Mouse (Mus musculus) limb, embryonic 11.5 days (tissue): ENCODE measurements around the gene Tent2. TPM values are rescaled to one million over a fixed set of nuclear protein-coding genes. Genes with fewer than 3 reads are reported as not detected.

Experiments
- ATAC-seq: fragments of 200-750 bp; cut with Nextera tagmentation; 2 replicates; pipeline ENCODE4 v1.8.0; 2017; ENCODE audit warnings: low read depth; ENCODE audit not compliant: insufficient number of reproducible peaks, low FRiP score, low TSS enrichment
- DNase-seq: peaks from one replicate; pipeline ENCODE4 v3.0.0-alpha.2; 2015; ENCODE audit warnings: low spot score
- H3K27ac ChIP-seq: fragments of 300-500 bp; sonication (generic); replicated peaks from 2 replicates; pipeline ENCODE4 v1.5.1; 2014; ENCODE audit warnings: low read depth, mild to moderate bottlenecking, low read length
- H3K27me3 ChIP-seq: fragments of 300-500 bp; sonication (generic); 2 replicates; pipeline ENCODE4 v1.6.1; 2014; ENCODE audit warnings: mild to moderate bottlenecking, low read length, mixed read lengths; ENCODE audit not compliant: control insufficient read depth, insufficient read depth
- H3K36me3 ChIP-seq: fragments of 300-500 bp; sonication (generic); 2 replicates; pipeline ENCODE4 v1.6.1; 2014; ENCODE audit warnings: mild to moderate bottlenecking, low read length, moderate library complexity, mixed read lengths; ENCODE audit not compliant: control insufficient read depth, insufficient read depth
- H3K4me1 ChIP-seq: fragments of 300-500 bp; sonication (generic); 2 replicates; pipeline ENCODE4 v1.6.1; 2014; ENCODE audit warnings: low read length, mixed read lengths; ENCODE audit not compliant: control insufficient read depth, insufficient read depth
- H3K4me2 ChIP-seq: fragments of 300-500 bp; sonication (generic); 2 replicates; pipeline ENCODE4 v1.6.1; 2014; ENCODE audit warnings: low read depth, mild to moderate bottlenecking, moderate library complexity; ENCODE audit not compliant: severe bottlenecking
- H3K4me3 ChIP-seq: fragments of 300-500 bp; sonication (generic); 2 replicates; pipeline ENCODE4 v1.5.1; 2014; ENCODE audit warnings: low read depth, low read length
- H3K9ac ChIP-seq: fragments of 300-500 bp; sonication (generic); 2 replicates; pipeline ENCODE4 v1.6.1; 2014; ENCODE audit warnings: mild to moderate bottlenecking, low read length
- H3K9me3 ChIP-seq: fragments of 300-500 bp; sonication (generic); 2 replicates; pipeline ENCODE4 v1.6.1; 2016; ENCODE audit warnings: low read length; ENCODE audit not compliant: control insufficient read depth
- WGBS: fragments of 180-500 bp; shearing (Covaris S2); extraction: QIAGEN DNeasy Blood & Tissue Kit; methylation state at CpG from one replicate; pipeline ENCODE4 v1.1.7; 2014; 5-methylcytosine and 5-hydroxymethylcytosine counted together
- polyA plus RNA-seq: library from polyadenylated mRNA; unstranded; fragments of >200 nt; fragmentation: Nextera tagmentation; extraction: Ambion mirVana; gene quantifications from 2 replicates; pipeline ENCODE4 v1.2.1, GENCODE M21; 2014

The Tent2 gene
- polyA plus RNA-seq, 1 experiment from 2014 or later = 90.3 TPM

DNA sequence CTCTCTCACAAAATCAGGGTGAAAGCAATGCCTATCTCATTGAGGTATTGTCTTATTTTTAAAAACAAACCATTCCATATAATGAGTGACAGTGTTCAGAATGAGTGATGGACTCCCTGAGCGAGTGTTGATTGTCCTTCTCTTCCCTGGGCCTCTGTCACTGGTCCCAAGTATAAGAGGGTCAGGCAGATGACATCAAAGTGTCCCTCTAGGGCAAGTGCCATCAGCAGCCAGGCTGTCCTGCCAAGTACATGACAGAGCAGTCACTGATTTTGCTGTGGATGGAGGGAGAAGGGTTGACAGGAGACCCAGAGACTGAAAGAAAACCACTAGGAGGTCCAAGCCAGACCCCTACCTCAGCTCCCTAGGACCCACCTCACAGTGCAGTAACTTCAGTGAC, 55.9 kb downstream of the Tent2 start:
- Histone ChIP-seq H3K9ac (no peak overlapping the region), H3K27ac (no peak overlapping the region), H3K36me3 (no peaks in the 10 kb centered on the region), H3K4me2 (no peak overlapping the region), H3K4me3 (no peak overlapping the region), H3K9me3 (no peaks in the 10 kb centered on the region), H3K27me3 (no peaks in the 10 kb centered on the region), H3K4me1 (no peaks in the 10 kb centered on the region)
- DNase-seq (no peak), ATAC-seq (no peak)
- WGBS = 88% methylated on average over 1 of the region's 1 CpGs

- H3K27ac ChIP-seq = no peak overlapping the region
- no peaks in the 10 kb centered on the region for H3K36me3 ChIP-seq
- H3K9ac ChIP-seq = no peak overlapping the region
- 85% methylated on average over 2 of the region's 2 CpGs for WGBS
- H3K9me3 ChIP-seq = no peaks in the 10 kb centered on the region
- H3K4me2 ChIP-seq = no peak overlapping the region
- DNase-seq (no peak), ATAC-seq (no peak)
- no peaks in the 10 kb centered on the region for H3K27me3 ChIP-seq
- no peak overlapping the region for H3K4me3 ChIP-seq
- H3K4me1 ChIP-seq = no peaks in the 10 kb centered on the region
Observed at GRCm38 (mm10) chr13:93135501-93135900, 56.7 kb downstream of the Tent2 start.

DNA sequence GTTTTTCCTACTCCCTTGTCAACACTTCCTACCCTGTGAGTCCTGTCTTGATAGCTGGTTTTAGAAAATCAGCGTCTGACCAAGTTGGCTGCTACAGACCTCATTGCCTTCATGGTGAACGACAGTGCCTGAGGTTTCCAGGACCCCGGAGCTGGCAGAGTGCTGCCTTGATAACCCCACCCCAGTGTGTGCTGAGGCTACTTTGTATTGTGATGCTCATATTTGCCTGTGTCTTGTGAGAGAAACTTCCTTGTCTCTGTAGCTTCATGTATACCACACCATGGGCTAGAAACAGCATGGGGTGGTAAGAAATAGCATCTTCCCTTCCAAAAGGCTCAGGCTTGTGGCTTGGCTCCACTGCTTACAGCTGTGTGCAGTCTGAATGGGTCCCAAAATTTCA, 61.5 kb downstream of the Tent2 start:
- ATAC-seq (no peak), DNase-seq (peak; percentile 8)
- Histone ChIP-seq H3K4me1 (no peaks in the 10 kb centered on the region), H3K27ac (no peak overlapping the region), H3K9ac (no peak overlapping the region), H3K4me3 (no peak overlapping the region), H3K36me3 (no peaks in the 10 kb centered on the region), H3K9me3 (no peaks in the 10 kb centered on the region), H3K4me2 (no peak overlapping the region), H3K27me3 (no peaks in the 10 kb centered on the region)
- WGBS = 87% methylated on average over 3 of the region's 3 CpGs

- no peak overlapping the region for H3K4me3 ChIP-seq
- no peaks in the 10 kb centered on the region for H3K4me1 ChIP-seq
- H3K9me3 ChIP-seq = no peaks in the 10 kb centered on the region
- no peak overlapping the region for H3K9ac ChIP-seq
- no peaks in the 10 kb centered on the region for H3K36me3 ChIP-seq
- WGBS = 88% methylated on average over 5 of the region's 5 CpGs
- DNase-seq (peak; percentile 16), ATAC-seq (no peak)
- H3K27ac ChIP-seq = no peak overlapping the region
- no peaks in the 10 kb centered on the region for H3K27me3 ChIP-seq
- no peak overlapping the region for H3K4me2 ChIP-seq
Observed at GRCm38 (mm10) chr13:93128961-93129360, 63.2 kb downstream of the Tent2 start.

- Histone ChIP-seq H3K36me3 (no peaks in the 10 kb centered on the region), H3K4me3 (no peak overlapping the region), H3K4me1 (no peaks in the 10 kb centered on the region), H3K4me2 (no peak overlapping the region), H3K9me3 (no peaks in the 10 kb centered on the region), H3K9ac (no peak overlapping the region), H3K27ac (no peak overlapping the region), H3K27me3 (no peaks in the 10 kb centered on the region)
- DNase-seq (peak; percentile 16), ATAC-seq (no peak)
- WGBS = 77% methylated on average over 8 of the region's 8 CpGs
Observed at GRCm38 (mm10) chr13:93128111-93128860, 63.9 kb downstream of the Tent2 start.

DNA sequence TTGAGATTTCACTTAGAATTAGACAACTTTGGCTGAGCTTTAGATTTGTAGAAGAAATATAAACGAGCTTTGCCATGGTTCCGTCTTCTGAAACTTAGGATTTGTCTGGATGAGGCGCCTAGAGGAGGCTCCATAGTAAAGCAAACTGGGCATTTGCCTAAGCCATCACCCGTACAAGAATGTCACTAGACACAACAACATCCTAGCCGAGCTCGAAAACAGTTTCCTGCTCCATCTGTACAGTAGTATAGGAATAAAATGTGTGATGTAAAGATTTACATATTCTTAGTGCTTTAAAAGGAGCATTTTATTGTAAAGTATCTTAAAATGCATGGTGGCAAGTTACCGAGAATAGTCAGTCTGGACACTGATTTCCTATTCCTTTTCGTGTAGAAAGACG, 69.9 kb downstream of the Tent2 start:
- no peak overlapping the region for H3K27ac ChIP-seq
- DNase-seq (no peak), ATAC-seq (no peak)
- H3K27me3 ChIP-seq = no peaks in the 10 kb centered on the region
- no peaks in the 10 kb centered on the region for H3K36me3 ChIP-seq
- H3K9ac ChIP-seq = no peak overlapping the region
- no peak overlapping the region for H3K4me2 ChIP-seq
- H3K9me3 ChIP-seq = no peaks in the 10 kb centered on the region
- no peaks in the 10 kb centered on the region for H3K4me1 ChIP-seq
- 91% methylated on average over 9 of the region's 9 CpGs for WGBS
- H3K4me3 ChIP-seq = no peak overlapping the region

GRCm38 (mm10) chr13:93117241-93117640, 74.9 kb downstream of the Tent2 start:
- ATAC-seq = no peak
- DNase-seq = no peak
- no peak overlapping the region for H3K4me3 ChIP-seq
- no peak overlapping the region for H3K9ac ChIP-seq
- H3K9me3 ChIP-seq = no peaks in the 10 kb centered on the region
- WGBS = 84% methylated on average over 7 of the region's 7 CpGs
- H3K4me1 ChIP-seq = no peaks in the 10 kb centered on the region
- no peak overlapping the region for H3K27ac ChIP-seq
- no peaks in the 10 kb centered on the region for H3K36me3 ChIP-seq
- no peak overlapping the region for H3K4me2 ChIP-seq
- H3K27me3 ChIP-seq = no peaks in the 10 kb centered on the region

- DNase-seq (no peak), ATAC-seq (no peak)
- Histone ChIP-seq H3K9ac (no peak overlapping the region), H3K36me3 (no peaks in the 10 kb centered on the region), H3K4me1 (no peaks in the 10 kb centered on the region), H3K27ac (no peak overlapping the region), H3K9me3 (no peaks in the 10 kb centered on the region), H3K27me3 (no peaks in the 10 kb centered on the region), H3K4me2 (no peak overlapping the region), H3K4me3 (no peak overlapping the region)
- WGBS = 91% methylated on average over 4 of the region's 4 CpGs
Observed at GRCm38 (mm10) chr13:93102340-93103090, 89.7 kb downstream of the Tent2 start.
